Mouse (Mus musculus): ENCODE data around the gene Atg9b. TPM values are rescaled to one million over a fixed set of nuclear protein-coding genes. Genes with fewer than 3 reads are reported as not detected.

The Atg9b gene
- total RNA-seq, 2 experiments from 2014 or later = 3.9 to 4.7 TPM

DNA sequence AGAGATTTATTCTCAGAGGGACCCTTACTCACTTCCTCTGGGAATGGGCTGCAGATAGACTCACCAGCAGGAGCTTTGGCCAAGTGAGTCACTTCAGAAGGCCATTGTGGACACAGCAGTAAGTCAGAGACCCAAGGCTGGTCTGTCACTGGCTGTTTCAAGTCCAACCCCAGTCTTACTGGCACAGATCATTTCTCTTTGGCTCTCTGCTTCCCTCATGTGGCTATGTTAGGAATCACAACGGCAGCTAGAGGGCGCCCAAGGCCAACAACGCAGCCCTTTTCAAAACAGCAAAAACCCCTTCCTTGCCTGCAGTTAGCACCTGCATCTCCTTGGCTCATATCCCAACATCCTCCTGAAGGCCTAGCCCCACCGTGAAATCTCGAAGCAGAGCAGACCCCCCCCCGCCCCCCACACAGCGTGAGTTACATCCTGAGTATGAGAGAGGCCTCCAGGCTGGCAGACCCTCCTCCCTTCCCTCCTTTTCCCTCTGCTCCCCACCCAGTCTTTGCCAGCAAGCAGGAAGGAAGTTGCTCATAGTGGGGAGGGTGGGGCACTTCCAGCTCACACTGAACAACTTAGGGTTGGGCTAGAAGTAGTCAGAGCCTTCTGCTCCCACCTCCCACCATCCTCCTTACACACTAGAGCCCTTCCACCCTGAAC, 31.0 kb downstream of the Atg9b start:
- intact Hi-C loops (cut with DNase I) = loop anchor here (2.0 to 10.0 kb wide), 2 partner anchors 94 to 196 kb away; partner anchors contain the start of gene Nupl2
- DNase-seq (ENCODE audit: extremely low spot score in 1 of 2, low spot score in 2 of 2) = peak; percentile 76 to 77

DNA sequence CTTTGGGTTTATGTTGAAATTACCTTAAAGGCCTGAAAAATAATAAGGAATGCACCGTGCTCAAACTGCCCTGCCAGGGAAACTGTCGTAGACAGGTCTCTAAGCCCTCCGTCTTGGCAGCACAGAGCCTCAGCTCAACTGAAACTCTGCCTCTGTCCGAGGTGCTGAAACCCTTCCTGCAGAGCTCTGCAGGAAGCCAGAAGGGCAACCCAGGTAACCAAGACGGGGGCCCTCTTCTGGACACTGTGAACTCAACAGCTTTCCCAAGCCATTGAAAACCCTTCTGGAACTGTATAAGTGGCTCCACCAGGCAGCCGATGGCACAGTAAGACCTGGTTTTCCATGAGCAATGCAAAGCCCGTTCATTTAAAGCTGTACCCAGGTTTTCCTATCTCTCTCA, 34.5 kb downstream of the Atg9b start:
- intact Hi-C loops (cut with DNase I) = no loop called here
- DNase-seq (ENCODE audit: extremely low spot score in 1 of 2, low spot score in 2 of 2) = peak in 1 of 2 experiments; percentile 77

DNA sequence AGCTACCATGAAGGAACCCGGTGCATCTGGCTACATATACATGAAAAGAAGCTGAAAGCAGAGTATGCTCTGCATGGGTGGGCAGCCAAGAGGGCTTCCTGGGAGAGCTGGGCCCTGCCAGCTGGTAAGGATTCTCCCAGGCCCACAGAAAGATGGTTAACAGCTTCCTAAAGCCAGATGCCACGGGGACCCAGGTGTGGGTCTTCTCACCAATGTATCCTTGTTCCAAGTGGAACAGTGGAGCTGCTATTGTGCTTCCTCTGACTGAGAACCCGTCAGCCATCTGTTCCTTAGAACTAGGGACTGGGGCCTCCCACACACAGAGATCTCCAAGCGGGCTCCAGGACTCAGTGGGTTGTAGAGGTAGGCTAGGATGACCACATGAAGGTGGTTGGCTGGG, 35.2 kb downstream of the Atg9b start:
- DNase-seq (ENCODE audit: extremely low spot score in 1 of 2, low spot score in 2 of 2) = no peak
- intact Hi-C loops (cut with DNase I) = no loop called here

DNA sequence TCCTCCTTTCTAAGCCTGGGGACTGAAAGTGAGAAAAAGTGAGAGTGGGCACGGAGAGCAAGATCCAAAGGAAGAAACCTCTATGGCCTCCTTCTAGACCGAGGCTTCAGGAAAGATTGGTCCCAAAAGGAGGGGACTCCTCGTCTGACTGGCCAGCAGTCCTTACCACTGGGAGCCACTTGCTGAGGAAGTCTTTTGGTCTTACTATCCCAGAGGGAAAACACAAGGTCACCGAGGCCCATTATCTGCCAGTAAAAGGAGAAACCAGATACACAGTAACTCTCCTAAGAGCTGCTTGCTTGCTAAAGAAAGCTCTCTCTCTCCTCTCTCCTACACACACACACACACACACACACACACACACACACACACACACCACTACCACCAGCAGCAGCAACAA, 38.6 kb downstream of the Atg9b start:
- intact Hi-C loops (cut with DNase I) = no loop called here
- DNase-seq (ENCODE audit: extremely low spot score in 1 of 2, low spot score in 2 of 2) = no peak

DNA sequence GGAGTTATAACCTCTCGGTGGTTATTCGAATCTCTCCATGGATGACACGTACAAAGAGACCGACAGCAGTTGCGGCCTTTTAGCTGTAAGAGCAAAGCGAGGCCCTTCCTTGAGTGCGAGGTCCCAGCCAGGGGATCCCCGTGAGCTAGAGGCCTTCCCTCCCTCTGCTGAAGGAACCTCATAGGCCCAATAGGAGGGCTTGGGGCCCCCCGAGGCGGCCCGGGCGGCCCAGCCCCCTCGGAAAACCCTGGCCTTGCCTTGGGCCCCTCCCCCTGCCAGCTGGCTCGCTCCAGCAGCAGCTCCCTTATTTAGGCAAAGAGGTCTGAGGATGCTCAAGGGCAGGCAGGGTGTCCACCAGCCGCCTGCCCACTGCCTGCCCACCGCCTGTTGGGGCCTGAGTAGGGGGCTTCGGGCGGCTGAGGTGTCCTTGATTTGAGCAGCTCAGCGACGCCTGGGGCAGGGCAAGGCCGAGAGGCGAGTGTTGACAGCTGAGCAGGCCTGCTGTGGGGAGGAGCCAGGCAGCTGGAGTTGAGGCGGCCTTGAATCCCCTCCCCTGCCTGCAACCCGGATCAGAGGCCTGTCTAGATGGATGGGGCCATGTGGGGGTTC, 39.6 kb downstream of the Atg9b start:
- peak in 1 of 2 experiments; percentile 42 for DNase-seq (ENCODE audit: extremely low spot score in 1 of 2, low spot score in 2 of 2)
- intact Hi-C loops (cut with DNase I) = no loop called here

DNA sequence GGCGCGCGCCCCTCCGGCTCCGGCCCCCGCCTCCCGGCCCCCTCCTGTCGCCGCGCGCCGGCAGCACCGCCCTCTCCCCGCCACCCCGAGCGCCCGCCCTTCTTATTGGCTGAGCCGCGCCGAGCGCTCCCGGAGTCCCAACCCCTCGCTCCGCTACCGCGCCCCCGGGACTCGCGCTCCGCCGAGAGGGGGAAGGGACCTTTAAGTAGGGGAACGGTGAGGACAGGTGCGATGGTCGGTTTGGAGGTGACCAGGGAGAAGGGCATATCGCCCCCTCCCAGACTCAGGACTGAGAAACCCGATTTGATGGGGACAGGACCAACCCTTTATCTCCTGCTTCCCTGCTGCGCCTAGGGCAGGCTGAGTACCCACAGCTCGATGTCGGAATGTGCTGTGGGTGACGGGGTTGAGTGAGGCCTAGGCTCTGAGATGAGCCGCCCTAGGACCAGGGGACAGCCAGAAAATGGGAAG, 40.2 kb downstream of the Atg9b start:
- peak; percentile 84 to 93 for DNase-seq (ENCODE audit: extremely low spot score in 1 of 2, low spot score in 2 of 2)
- intact Hi-C loops (cut with DNase I) = no loop called here

DNA sequence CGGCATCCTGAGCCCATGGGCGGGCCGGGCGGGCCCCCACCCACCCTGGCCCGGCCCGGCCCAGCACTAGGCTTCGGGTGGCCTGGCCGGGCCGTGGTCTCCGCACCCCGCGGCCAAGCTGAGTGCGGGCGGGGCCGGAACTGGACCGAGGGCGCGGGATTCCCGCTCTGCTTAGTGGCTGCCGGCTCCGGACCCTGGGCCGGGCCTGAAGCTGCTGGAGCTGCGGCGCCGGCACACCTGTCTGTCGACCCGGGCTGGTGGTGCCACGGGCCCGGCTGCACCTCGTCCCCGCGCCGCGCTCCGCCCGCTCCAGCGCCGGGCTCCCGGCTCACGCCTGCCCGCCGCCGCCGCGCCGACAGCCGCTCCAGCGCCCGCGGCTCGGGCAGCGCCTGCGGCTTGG, 40.7 kb downstream of the Atg9b start, which contains the start of gene Kcnh2:
Gene Kcnh2 (minus strand): TSS at position 327 of the 400 bp plus-strand sequence.
- intact Hi-C loops (cut with DNase I) = no loop called here
- no peak for DNase-seq (ENCODE audit: extremely low spot score in 1 of 2, low spot score in 2 of 2)

DNA sequence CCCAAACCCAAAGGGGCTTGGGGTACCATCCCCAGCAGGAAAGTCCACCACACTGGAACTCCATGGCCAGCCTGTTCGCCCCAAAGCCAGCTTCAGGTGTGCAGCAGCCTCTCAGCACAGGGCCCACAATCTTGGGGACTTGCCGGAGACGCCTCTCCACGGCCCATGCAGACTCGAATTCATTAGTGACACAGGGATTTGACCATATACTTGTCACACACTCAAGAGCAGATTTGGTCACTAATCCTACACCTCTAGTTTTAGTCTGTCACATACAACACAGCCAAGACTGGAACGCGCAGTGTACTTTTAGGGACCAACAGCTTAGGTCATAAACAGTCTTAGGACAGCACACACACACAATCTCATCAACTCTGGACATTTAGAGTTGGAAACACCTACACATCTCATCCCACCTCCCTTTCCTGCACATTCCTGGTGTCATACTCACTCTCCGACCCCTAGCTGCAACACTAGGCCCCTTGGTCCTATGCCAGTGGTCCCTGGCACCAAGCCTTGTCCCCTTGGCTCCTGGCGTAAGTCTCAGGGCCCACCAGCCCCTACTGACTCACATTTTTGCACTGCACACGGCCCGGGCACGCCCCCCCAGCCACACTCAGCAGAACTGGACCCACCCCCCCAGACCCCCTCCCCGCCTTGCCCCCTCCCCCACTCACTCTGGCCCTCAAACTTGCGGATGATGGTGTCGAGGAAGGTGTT, 41.3 kb downstream of the Atg9b start:
- intact Hi-C loops (cut with DNase I) = no loop called here
- DNase-seq (ENCODE audit: extremely low spot score in 1 of 2, low spot score in 2 of 2) = no peak

DNA sequence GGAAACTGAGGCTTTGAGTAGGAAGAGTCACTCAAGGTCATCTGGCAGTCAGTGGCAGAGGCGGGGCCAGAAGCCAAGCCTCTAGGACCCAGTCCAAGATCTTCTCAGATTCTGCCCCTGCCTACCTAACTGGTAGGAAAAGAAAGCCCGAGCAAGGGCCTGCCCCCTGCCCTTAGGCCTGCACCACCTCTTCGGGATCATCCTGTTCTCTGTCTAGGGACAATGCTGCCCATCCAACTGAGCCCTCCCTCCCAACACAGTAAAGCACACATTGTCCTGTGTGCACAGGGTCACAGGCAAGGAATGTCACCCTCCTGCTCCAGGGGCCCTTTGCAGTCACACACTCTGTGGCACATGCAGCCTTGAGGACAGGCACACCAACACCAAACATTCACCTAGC, 41.9 kb downstream of the Atg9b start:
- DNase-seq (ENCODE audit: extremely low spot score in 1 of 2, low spot score in 2 of 2) = no peak
- intact Hi-C loops (cut with DNase I) = no loop called here

DNA sequence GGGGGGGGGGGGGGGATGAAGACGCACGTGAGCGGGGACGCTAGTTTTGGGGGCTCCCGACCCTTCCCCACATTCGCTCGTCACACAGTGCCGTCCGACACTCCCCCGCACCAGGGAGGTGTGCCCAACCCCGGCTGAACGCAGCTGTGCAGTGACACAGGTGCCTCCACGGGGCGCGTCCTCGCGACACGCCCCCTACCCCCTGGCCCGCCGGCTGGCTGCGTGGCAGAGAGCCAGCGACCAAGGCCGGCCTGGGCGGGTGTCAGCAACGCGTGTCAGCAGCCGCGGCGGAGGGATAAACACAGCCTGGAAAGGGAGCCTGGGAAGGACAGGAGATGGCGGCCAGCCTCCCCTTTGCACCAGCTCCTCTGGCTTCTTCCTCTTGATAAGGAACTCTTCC, 43.4 kb downstream of the Atg9b start:
- intact Hi-C loops (cut with DNase I) = no loop called here
- peak in 1 of 2 experiments; percentile 55 for DNase-seq (ENCODE audit: extremely low spot score in 1 of 2, low spot score in 2 of 2)

DNA sequence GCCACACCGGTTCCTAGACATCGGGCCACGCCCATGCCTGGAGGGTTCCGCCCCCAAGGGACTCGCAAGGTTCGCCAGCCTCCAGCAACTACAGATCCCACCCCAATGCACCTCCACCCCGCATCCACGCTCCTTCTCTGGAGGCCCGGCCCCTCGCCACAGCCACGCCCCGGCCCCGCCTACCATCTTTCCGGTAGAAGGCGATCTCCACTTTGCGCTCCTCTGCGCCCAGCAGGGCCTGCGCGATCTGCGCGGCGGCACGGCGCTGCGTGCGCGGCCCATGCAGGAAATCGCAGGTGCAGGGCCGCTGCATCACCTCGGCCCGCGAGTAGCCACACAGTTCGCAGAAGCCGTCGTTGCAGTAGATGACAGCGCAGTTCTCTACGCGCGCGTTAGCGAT, 43.8 kb downstream of the Atg9b start:
- intact Hi-C loops (cut with DNase I) = no loop called here
- DNase-seq (ENCODE audit: extremely low spot score in 1 of 2, low spot score in 2 of 2) = peak in 1 of 2 experiments; percentile 76

DNA sequence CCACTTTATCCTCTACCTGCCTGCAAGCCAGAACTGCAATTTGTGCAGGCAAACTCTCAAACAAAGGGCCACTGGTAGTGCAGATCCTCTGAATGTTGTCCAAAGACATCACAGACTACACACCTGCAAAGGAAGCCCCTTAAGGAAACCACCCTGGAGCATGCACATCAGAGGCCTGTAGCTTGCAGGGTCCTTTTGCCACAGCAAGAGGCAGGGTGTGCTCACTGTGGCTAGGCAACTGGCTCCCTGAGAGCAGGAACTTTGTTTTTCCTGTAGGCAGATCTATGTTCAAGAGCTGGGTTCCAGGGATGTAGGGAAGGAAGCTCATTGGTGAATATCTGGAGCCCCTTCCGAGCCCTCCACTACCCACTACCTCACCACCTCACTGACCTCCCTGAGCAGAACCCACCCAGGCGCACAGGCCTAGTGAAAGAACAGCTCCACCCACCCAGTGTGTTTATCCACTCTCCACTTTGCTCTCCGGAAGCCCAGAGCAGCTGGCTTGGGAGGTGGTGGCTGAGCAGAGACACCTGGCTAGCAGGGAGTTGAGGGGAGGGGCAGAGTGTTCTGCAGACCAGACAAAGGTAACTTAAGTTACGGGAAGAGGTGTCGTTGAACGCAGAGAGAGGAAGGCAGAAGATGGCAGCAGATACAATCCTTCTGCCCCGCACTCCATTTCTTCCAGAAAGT, 44.6 kb downstream of the Atg9b start:
- intact Hi-C loops (cut with DNase I) = no loop called here
- no peak for DNase-seq (ENCODE audit: extremely low spot score in 1 of 2, low spot score in 2 of 2)

DNA sequence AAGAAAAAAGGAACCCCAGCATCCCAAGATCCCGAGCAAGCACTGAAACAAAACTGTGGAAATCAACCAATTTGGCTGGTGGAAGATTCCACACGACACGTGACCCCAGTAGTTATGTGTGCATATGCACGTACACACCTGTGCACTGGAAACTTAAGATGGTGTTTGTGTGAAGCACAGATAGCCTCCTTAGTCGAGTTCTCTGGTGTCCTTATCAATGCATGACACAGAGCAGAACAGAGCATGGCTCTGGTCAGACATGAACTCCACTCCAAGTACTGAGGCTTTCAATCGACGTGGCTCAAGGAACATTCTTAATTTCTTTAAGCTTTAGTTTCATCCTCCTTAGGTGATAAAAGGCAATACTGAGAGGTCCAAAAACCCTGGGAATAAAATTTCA, 45.6 kb downstream of the Atg9b start:
- no peak for DNase-seq (ENCODE audit: extremely low spot score in 1 of 2, low spot score in 2 of 2)
- intact Hi-C loops (cut with DNase I) = no loop called here

DNA sequence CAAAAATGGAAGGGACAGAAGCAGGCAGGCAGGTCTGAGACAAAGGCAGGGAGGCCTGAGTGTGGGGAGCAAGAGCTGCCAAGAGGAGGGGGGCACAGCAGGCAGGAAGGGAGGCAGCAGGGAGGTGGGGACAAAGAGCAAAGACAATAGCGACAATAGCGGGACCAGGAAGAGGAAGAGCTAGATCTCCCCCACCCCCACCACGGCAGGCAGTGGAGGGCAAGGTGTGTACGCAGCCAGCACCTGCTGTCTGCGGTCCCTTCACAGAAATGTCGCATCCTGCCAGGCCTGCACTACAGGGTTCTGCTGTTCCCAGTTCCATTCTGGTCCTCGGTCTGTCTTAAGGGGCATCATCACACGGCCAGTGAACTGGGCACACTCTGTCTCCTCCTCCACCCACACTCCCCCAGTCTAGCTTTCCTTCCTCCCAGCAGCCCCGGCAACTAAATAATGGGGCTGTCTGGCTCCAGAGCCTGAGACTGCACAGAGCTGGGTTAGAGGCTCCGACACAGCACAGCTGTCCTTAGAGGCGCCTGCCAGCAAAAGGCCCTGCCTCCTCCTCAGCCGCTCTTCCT, 47.4 kb downstream of the Atg9b start:
- intact Hi-C loops (cut with DNase I) = no loop called here
- no peak for DNase-seq (ENCODE audit: extremely low spot score in 1 of 2, low spot score in 2 of 2)

DNA sequence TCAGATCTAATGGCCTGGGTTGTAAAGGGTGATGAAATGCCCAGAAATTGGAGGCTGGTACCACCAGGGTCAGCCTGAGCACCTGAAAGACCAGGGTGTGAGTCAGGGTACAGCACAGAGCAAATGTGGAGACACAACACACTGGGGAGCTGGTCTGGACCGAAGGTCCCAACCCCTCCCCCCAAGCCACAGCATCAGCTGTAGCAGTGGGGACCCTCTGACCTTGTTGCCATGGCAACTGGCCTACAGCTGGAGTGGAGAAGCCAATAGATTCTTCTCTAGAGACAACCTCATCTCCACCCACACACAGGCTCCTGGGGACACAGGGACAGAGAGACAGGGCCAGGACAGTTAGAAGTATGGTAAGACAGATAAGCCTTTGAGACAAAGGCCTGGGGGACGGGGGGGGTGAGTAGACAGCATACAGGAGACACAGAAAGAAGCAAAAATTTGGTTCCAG, 47.9 kb downstream of the Atg9b start:
- intact Hi-C loops (cut with DNase I) = no loop called here
- DNase-seq (ENCODE audit: extremely low spot score in 1 of 2, low spot score in 2 of 2) = no peak

DNA sequence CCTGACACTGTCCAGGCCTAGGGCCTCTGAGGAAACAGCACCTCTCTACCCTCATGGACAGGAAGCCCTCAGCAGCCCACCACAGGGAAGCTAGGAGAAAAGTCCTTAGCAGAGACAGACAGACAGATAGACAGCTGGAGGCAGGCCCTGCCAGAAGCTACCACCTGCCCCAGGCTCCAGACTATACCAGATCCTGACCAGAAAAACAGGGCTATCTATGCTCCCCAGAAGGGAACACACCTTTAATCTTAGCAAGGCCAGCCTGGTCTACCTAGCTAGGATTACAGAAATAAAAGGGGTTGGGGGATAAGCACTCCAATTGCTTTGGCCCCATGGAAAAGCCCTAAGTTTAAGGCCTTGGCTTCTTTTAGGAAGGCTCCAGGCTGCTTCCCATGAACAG, 48.6 kb downstream of the Atg9b start:
- no peak for DNase-seq (ENCODE audit: extremely low spot score in 1 of 2, low spot score in 2 of 2)
- intact Hi-C loops (cut with DNase I) = no loop called here

DNA sequence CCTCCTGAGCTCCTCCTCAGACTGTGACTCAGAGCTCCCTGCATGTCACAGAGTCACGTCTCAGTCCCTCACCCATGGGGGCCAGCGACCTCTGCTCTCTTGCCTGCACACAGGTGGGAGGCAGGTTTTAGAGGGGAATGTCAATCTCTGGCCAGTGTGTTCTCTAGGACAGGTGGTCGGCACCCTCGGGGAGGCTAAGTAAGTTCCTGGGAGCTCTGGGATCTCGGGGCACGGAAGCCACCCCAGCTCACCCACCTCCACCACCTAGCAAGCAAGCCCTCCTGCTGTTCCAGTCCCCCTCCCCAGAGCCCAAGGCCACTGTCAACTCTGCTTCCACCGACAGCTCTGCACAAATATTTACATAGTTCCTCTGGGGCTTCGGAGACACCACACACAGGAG, 49.0 kb downstream of the Atg9b start:
- DNase-seq (ENCODE audit: extremely low spot score in 1 of 2, low spot score in 2 of 2) = peak in 1 of 2 experiments; percentile 21
- intact Hi-C loops (cut with DNase I) = no loop called here

DNA sequence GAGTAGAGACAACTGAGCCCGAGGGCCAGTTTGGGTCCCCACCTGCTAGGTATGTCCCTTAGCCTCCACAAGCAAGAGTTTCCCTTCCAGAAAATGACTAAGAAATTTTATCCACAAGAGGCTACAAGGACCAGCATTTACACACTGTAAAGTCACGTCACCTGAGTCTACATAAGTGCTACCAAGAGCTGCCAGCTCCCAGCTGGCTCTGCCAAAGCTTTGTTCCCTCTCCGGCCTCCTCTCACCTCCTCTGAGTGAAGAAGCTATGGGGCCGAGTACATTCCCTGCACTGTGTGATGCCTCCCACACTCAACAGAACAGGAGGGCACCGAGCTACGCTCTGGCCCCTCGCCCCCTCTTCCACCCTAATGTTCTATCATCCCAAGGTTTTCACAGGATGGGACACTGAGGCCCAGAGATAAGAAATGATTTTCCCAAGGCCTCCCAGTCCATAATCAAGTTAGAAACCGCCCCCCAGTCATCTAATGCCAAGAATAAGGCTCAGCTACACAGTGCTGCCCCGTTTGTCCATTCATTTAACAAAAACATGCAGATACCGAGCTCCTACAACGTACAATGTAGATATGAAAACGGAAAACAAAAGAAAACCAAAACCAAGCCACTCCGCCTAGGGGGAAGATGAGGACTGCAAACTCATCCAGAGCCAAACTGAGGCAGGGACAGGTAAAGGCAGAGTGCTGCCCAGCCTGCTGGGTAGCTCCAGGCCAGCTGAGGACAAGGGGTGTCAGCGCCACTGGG, 49.6 kb downstream of the Atg9b start:
- intact Hi-C loops (cut with DNase I) = no loop called here
- no peak for DNase-seq (ENCODE audit: extremely low spot score in 1 of 2, low spot score in 2 of 2)
